Mouse (Mus musculus) G1E (cell line): ENCODE data around the gene Gm10762.

Experiments used
- CTCF ChIP-seq: IDR thresholded peaks from 2 replicates; pipeline ENCODE4 v1.5.1; 2012; ENCODE audit warnings: low read depth, low read length, inconsistent platforms, mixed read lengths
- GATA1 ChIP-seq: IDR thresholded peaks from 2 replicates; pipeline ENCODE4 v1.6.1; 2012; ENCODE audit warnings: borderline replicate concordance, low read length, inconsistent platforms, mixed read lengths
- GATA2 ChIP-seq: IDR thresholded peaks from 2 replicates; pipeline ENCODE4 v1.6.1; 2012; ENCODE audit warnings: low read depth, low read length, inconsistent platforms, borderline replicate concordance
- POLR2AphosphoS5 ChIP-seq: IDR thresholded peaks from 2 replicates; pipeline ENCODE4 v1.6.1; 2012; ENCODE audit warnings: low read depth, low read length, inconsistent platforms; ENCODE audit not compliant: insufficient replicate concordance
- TAL1 ChIP-seq: conservative IDR thresholded peaks from 2 replicates; pipeline ENCODE4 v1.6.1; 2012; ENCODE audit warnings: low read depth, low read length, inconsistent platforms, mixed read lengths

GRCm38 (mm10) chr2:128966236-128966635, 1.3 kb downstream of the Gm10762 start:
- no peak for TF ChIP-seq CTCF
- no peak for TF ChIP-seq GATA2
- no peak for TF ChIP-seq TAL1
- TF ChIP-seq GATA1: no peak
- TF ChIP-seq POLR2AphosphoS5: no peak
